Mouse (Mus musculus) midbrain, embryonic 16.5 days (tissue): ENCODE results near the gene Ccdc60. TPM values are rescaled to one million over a fixed set of nuclear protein-coding genes. Genes with fewer than 3 reads are reported as not detected.

Experiments used
- ATAC-seq: fragments of 200-750 bp; cut with Nextera tagmentation; 2 replicates; pipeline ENCODE4 v1.8.0; 2017; ENCODE audit warnings: moderate TSS enrichment
- H3K27ac ChIP-seq: fragments of 300-500 bp; sonication (generic); 2 replicates; pipeline ENCODE4 v1.5.1; 2014; ENCODE audit warnings: mild to moderate bottlenecking, low read length, mixed read lengths
- H3K27me3 ChIP-seq: fragments of 300-500 bp; sonication (generic); 2 replicates; pipeline ENCODE4 v1.6.1; 2014; ENCODE audit warnings: low read depth, low read length, mixed read lengths; ENCODE audit not compliant: control insufficient read depth, insufficient read depth
- H3K36me3 ChIP-seq: fragments of 300-500 bp; sonication (generic); 2 replicates; pipeline ENCODE4 v1.6.1; 2014; ENCODE audit warnings: mild to moderate bottlenecking, low read length, moderate library complexity, mixed read lengths; ENCODE audit not compliant: control insufficient read depth, insufficient read depth
- H3K4me1 ChIP-seq: fragments of 300-500 bp; sonication (generic); 2 replicates; pipeline ENCODE4 v1.6.1; 2014; ENCODE audit warnings: mild to moderate bottlenecking, low read length, mixed read lengths; ENCODE audit not compliant: control insufficient read depth, insufficient read depth
- H3K4me2 ChIP-seq: fragments of 300-500 bp; sonication (generic); 2 replicates; pipeline ENCODE4 v1.6.1; 2014; ENCODE audit warnings: mild to moderate bottlenecking, low read length, mixed read lengths
- H3K4me3 ChIP-seq: fragments of 300-500 bp; sonication (generic); 2 replicates; pipeline ENCODE4 v1.5.1; 2014; ENCODE audit warnings: low read depth, mild to moderate bottlenecking, low read length, moderate library complexity, mixed read lengths
- H3K9ac ChIP-seq: fragments of 300-500 bp; sonication (generic); 2 replicates; pipeline ENCODE4 v1.6.1; 2014; ENCODE audit warnings: low read depth, low read length, mixed read lengths
- H3K9me3 ChIP-seq: fragments of 300-500 bp; sonication (generic); replicated peaks from 2 replicates; pipeline ENCODE4 v1.6.1; 2014; ENCODE audit warnings: mild to moderate bottlenecking, low read length, mixed read lengths; ENCODE audit not compliant: control insufficient read depth, poor library complexity, severe bottlenecking
- WGBS: fragments of 180-500 bp; shearing (Covaris S2); extraction: QIAGEN DNeasy Blood & Tissue Kit; methylation state at CpG from one replicate; pipeline ENCODE4 v1.1.7; 2014; 5-methylcytosine and 5-hydroxymethylcytosine counted together
- polyA plus RNA-seq: library from polyadenylated mRNA; unstranded; fragments of >200 nt; fragmentation: Nextera tagmentation; extraction: Ambion mirVana; gene quantifications from 2 replicates; pipeline ENCODE4 v1.2.1, GENCODE M21; 2015

Gene Ccdc60
- polyA plus RNA-seq, 1 experiment from 2014 or later, result 3.1 TPM

GRCm38 (mm10) chr5:116260356-116260755 is 28.4 kb downstream of the Ccdc60 start:
- Histone ChIP-seq H3K9ac (no peak overlapping the region), H3K4me2 (no peak overlapping the region), H3K4me3 (no peak overlapping the region), H3K27ac (no peak overlapping the region), H3K4me1 (peaks cover 8% of the 10 kb centered on the region), H3K27me3 (no peaks in the 10 kb centered on the region), H3K36me3 (no peaks in the 10 kb centered on the region), H3K9me3 (no peaks in the 10 kb centered on the region)
- no peak for ATAC-seq
- WGBS, result 82% methylated on average over 5 of the region's 5 CpGs

GRCm38 (mm10) chr5:116258321-116258860 is 30.4 kb downstream of the Ccdc60 start:
- H3K9ac ChIP-seq, result no peak overlapping the region
- H3K36me3 ChIP-seq, result no peaks in the 10 kb centered on the region
- H3K9me3 ChIP-seq, result no peaks in the 10 kb centered on the region
- WGBS, result 45% methylated on average over 8 of the region's 8 CpGs
- no peak overlapping the region for H3K4me2 ChIP-seq
- peaks cover 8% of the 10 kb centered on the region for H3K4me1 ChIP-seq
- H3K27ac ChIP-seq, result no peak overlapping the region
- no peaks in the 10 kb centered on the region for H3K27me3 ChIP-seq
- no peak overlapping the region for H3K4me3 ChIP-seq
- no peak for ATAC-seq

GRCm38 (mm10) chr5:116253914-116254313 is 34.9 kb downstream of the Ccdc60 start:
- Histone ChIP-seq H3K9me3 (no peaks in the 10 kb centered on the region), H3K4me1 (peaks cover 6% of the 10 kb centered on the region), H3K27me3 (no peaks in the 10 kb centered on the region), H3K9ac (no peak overlapping the region), H3K4me2 (no peak overlapping the region), H3K27ac (no peak overlapping the region), H3K36me3 (no peaks in the 10 kb centered on the region), H3K4me3 (no peak overlapping the region)
- no peak for ATAC-seq
- 84% methylated on average over 4 of the region's 4 CpGs for WGBS

- 96% methylated on average over 6 of the region's 6 CpGs for WGBS
- Histone ChIP-seq H3K4me1 (no peaks in the 10 kb centered on the region), H3K4me3 (no peak overlapping the region), H3K9ac (no peak overlapping the region), H3K27ac (no peak overlapping the region), H3K27me3 (no peaks in the 10 kb centered on the region), H3K9me3 (no peaks in the 10 kb centered on the region), H3K36me3 (no peaks in the 10 kb centered on the region), H3K4me2 (no peak overlapping the region)
- ATAC-seq, result no peak
Observed at GRCm38 (mm10) chr5:116252186-116252585, 36.6 kb downstream of the Ccdc60 start.

- WGBS, result 75% methylated on average over 7 of the region's 7 CpGs
- H3K4me2 ChIP-seq, result no peak overlapping the region
- no peak for ATAC-seq
- no peak overlapping the region for H3K27ac ChIP-seq
- no peaks in the 10 kb centered on the region for H3K4me1 ChIP-seq
- H3K27me3 ChIP-seq, result no peaks in the 10 kb centered on the region
- no peak overlapping the region for H3K9ac ChIP-seq
- no peaks in the 10 kb centered on the region; the same call in 1 of the 2 replicates for H3K9me3 ChIP-seq
- H3K4me3 ChIP-seq, result no peak overlapping the region
- no peaks in the 10 kb centered on the region for H3K36me3 ChIP-seq
Observed at GRCm38 (mm10) chr5:116246642-116247041, 42.1 kb downstream of the Ccdc60 start.

GRCm38 (mm10) chr5:116244476-116244875 is 44.3 kb downstream of the Ccdc60 start:
- no peak for ATAC-seq
- WGBS, result 74% methylated on average over 3 of the region's 3 CpGs
- Histone ChIP-seq H3K4me3 (no peak overlapping the region), H3K9me3 (no peaks in the 10 kb centered on the region; the same call in 1 of the 2 replicates), H3K27me3 (no peaks in the 10 kb centered on the region), H3K36me3 (no peaks in the 10 kb centered on the region), H3K9ac (no peak overlapping the region), H3K4me1 (no peaks in the 10 kb centered on the region), H3K4me2 (no peak overlapping the region), H3K27ac (no peak overlapping the region)

- Histone ChIP-seq H3K4me1 (no peaks in the 10 kb centered on the region), H3K27ac (no peak overlapping the region), H3K9ac (no peak overlapping the region), H3K9me3 (no peaks in the 10 kb centered on the region; the same call in 1 of the 2 replicates), H3K27me3 (no peaks in the 10 kb centered on the region), H3K4me2 (no peak overlapping the region), H3K36me3 (no peaks in the 10 kb centered on the region), H3K4me3 (no peak overlapping the region)
- WGBS, result 84% methylated on average over 7 of the region's 9 CpGs
- no peak for ATAC-seq
Observed at GRCm38 (mm10) chr5:116243622-116244021, 45.2 kb downstream of the Ccdc60 start.

- H3K27me3 ChIP-seq, result no peaks in the 10 kb centered on the region
- H3K9me3 ChIP-seq, result no peaks in the 10 kb centered on the region
- WGBS, result 12% methylated on average over 19 of the region's 19 CpGs
- H3K27ac ChIP-seq, result peak overlapping the region; percentile 47; the same call in 1 of the 2 replicates
- H3K4me2 ChIP-seq, result peak overlapping the region; percentile 43
- peak; percentile 72 for ATAC-seq
- peaks cover 5% of the 10 kb centered on the region for H3K4me1 ChIP-seq
- H3K4me3 ChIP-seq, result no peak overlapping the region
- H3K9ac ChIP-seq, result 0 out of 2 replicates have a peak overlapping the region, but pooled peaks have one; percentile 6
- H3K36me3 ChIP-seq, result no peaks in the 10 kb centered on the region
Observed at GRCm38 (mm10) chr5:116231841-116232643, 56.7 kb downstream of the Ccdc60 start.

GRCm38 (mm10) chr5:116228414-116228813 is 60.4 kb downstream of the Ccdc60 start:
- Histone ChIP-seq H3K9me3 (no peaks in the 10 kb centered on the region), H3K27ac (no peak overlapping the region), H3K4me2 (peak overlapping the region; percentile 16; the same call in 1 of the 2 replicates), H3K9ac (no peak overlapping the region), H3K4me1 (peaks cover 5% of the 10 kb centered on the region), H3K36me3 (no peaks in the 10 kb centered on the region), H3K27me3 (no peaks in the 10 kb centered on the region), H3K4me3 (no peak overlapping the region)
- WGBS, result 69% methylated on average over 6 of the region's 6 CpGs
- no peak for ATAC-seq
